Mouse (Mus musculus) activated CD4-positive, CD25-positive, alpha-beta regulatory T cell (primary cell): Measurements from ENCODE around the gene Krt26. TPM values are rescaled to one million over a fixed set of nuclear protein-coding genes. Genes with fewer than 3 reads are reported as not detected.

ENCODE experiments used
- polyA plus RNA-seq, 2 experiments: library from polyadenylated mRNA; unstranded; fragments of 100-300 nt; shearing (Covaris generic); gene quantifications; one replicate each; pipeline ENCODE4 v1.2.1; 2017

The Krt26 gene
- polyA plus RNA-seq = under 1 TPM in 1 of 2 experiments, not detected in 1; 0.23 TPM

GRCm38 (mm10) chr11:99337866-99338265 lies at the start of gene Krt26:
Gene Krt26 (minus strand): TSS chr11:99337966.

DNA sequence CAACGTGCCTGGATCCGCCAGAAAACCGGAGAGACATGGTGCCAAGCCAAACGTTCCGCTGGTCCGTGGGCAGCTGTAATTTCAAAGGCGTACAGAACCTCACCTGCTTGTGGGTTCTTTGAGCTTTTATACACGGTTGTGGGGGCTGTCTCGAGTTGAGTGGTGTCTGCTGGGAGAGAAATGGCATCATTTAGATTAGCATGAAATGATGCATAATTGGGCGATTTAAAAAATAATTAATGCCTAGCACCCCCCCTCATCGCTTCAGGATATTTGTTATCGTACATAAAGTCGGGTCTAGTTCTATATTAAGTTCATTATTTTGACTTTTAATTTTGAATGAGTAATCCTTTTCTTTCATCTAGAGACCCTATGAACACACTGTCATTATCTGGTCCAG lies 37.0 kb upstream of the Krt26 start, which contains the start of gene Krt28:
Gene Krt28 (minus strand): TSS at position 101 of the 400 bp plus-strand sequence.

GRCm38 (mm10) chr11:99351004-99351403 lies 13.2 kb upstream of the Krt26 start, which contains the start of gene Krt27:
Gene Krt27 (minus strand): TSS chr11:99351104.

GRCm38 (mm10) chr11:99322851-99323250 lies 14.9 kb downstream of the Krt26 start, which contains the start of gene Krt25:
Gene Krt25 (minus strand): TSS chr11:99322951.

DNA sequence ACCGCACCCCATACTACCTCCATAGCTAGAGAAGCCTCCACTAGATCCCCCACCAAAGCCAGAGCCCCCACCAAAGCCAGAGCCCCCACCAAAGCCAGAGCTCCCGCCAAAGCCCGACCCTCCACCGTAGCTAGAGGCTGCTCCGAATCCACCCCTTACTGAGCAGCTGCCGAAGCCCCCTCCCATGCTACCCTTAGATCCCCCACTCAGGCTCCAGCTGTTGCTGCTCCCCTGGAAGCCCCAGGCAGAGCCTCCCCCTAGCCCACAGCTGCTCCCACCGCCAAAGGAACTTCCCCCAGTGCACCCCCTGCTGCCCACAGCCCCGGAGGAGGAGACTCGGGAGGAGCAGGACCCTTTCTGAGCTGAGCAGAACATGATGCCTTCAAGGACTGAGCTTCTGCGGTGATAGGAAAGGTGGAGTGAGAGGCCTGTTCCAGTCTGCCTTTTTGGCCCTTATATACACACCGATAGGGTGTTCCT lies 52.9 kb downstream of the Krt26 start, which contains the start of gene Krt24:
Gene Krt24 (minus strand): TSS at position 430 of the 480 bp plus-strand sequence.

Other genes with a start within 250 kb of the Krt26 start
- gene Tns4, start 248.7 kb downstream of the Krt26 start, polyA plus RNA-seq = 1 to 10 TPM in 1 of 2 experiments, under 1 TPM in 1; 0.55 to 1.3 TPM
- gene Ccr7, start 182.9 kb downstream of the Krt26 start, polyA plus RNA-seq = 100 to 1,000 TPM; 268 to 861 TPM
- gene Smarce1, start 106.9 kb downstream of the Krt26 start, polyA plus RNA-seq = 100 to 1,000 TPM; 204 to 246 TPM
- gene Krt222, start 93.9 kb downstream of the Krt26 start, polyA plus RNA-seq = 1 to 10 TPM; 1.4 to 1.5 TPM
- gene Krt24, start 52.7 kb downstream of the Krt26 start, polyA plus RNA-seq = under 1 TPM; 0.09 to 0.17 TPM
- gene Krt25, start 15.0 kb downstream of the Krt26 start, polyA plus RNA-seq = under 1 TPM in 1 of 2 experiments, not detected in 1; 0.17 TPM
- gene Krt27, start 13.1 kb upstream of the Krt26 start, polyA plus RNA-seq = not detected
- gene Krt28, start 36.9 kb upstream of the Krt26 start, polyA plus RNA-seq = not detected
- 1 to 10 TPM; 8.0 to 9.9 TPM for gene Krt10, start 51.4 kb upstream of the Krt26 start, polyA plus RNA-seq
- under 1 TPM in 1 of 2 experiments, not detected in 1; 0.11 TPM for gene Krt12, start 84.3 kb upstream of the Krt26 start, polyA plus RNA-seq
- gene Krt20, start 100.2 kb upstream of the Krt26 start, polyA plus RNA-seq = not detected
- gene Krt23, start 155.2 kb upstream of the Krt26 start, polyA plus RNA-seq = not detected
- gene Krt39, start 183.4 kb upstream of the Krt26 start, polyA plus RNA-seq = under 1 TPM in 1 of 2 experiments, not detected in 1; 0.36 TPM
- gene Krt40, start 205.2 kb upstream of the Krt26 start, polyA plus RNA-seq = under 1 TPM in 1 of 2 experiments, not detected in 1; 0.38 TPM
- not detected for gene Krtap3-3, start 212.9 kb upstream of the Krt26 start, polyA plus RNA-seq
- gene Krtap3-2, start 218.9 kb upstream of the Krt26 start, polyA plus RNA-seq = not detected
- 1 to 10 TPM in 1 of 2 experiments, not detected in 1; 1.1 TPM for gene Gm11939, start 221.5 kb upstream of the Krt26 start, polyA plus RNA-seq
- gene Krtap3-1, start 228.7 kb upstream of the Krt26 start, polyA plus RNA-seq = not detected
- not detected for gene Krtap1-5, start 243.1 kb upstream of the Krt26 start, polyA plus RNA-seq
- gene Krtap1-4, start 245.7 kb upstream of the Krt26 start, polyA plus RNA-seq = not detected